Mouse (Mus musculus) right cerebral cortex, adult 18-20 months (tissue): ENCODE data around the gene Hist4h4.

Experiments used
- DNase-seq: peaks from one replicate; pipeline ENCODE4 v3.0.0; 2022; ENCODE audit warnings: mixed read lengths

Gene Hist4h4

GRCm38 (mm10) chr6:136803739-136804633, at the start of gene Hist4h4:
Gene Hist4h4 (minus strand): TSS chr6:136804415.
- peak; percentile 94 for DNase-seq

DNA sequence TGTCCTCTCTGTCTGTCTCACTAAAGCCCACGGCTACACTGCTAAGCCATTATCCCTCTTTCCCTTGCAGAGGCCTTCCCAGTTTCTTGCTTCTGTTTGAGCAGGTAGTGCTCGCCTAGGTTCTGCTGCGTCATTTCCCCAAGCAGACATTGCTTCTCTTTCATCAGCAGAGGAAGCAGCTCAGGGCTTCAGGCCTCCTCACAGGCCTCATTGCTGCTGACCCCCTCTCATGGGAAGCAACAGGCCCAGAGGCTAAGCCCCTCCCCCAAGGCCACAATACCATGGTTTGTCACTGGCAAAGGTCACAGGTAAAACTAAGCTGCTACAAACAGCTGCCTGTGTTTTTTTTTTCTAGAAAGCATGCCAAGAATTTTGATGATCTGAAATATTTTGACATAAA, 48.5 kb upstream of the Hist4h4 start:
- DNase-seq = no peak

DNA sequence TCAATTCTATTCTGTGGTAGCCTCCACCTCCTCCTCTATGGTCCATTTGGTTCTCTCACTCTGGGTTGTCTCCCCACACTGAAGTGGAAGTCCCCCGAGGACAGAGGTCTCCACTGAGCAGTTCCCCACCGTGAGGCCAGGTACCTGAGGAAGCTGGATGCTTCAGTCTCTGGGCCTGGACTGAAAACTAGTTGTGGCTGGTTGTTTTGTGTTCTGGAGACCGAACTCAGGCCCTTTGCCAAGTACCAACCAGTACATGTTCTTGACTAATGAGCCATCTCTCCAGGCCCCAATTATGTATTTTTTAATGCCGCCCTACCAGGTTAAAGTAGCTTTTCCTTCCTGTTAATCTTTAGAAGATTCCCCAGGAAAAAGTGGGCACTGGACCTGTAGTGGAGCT, 48.1 kb upstream of the Hist4h4 start:
- DNase-seq = no peak

DNA sequence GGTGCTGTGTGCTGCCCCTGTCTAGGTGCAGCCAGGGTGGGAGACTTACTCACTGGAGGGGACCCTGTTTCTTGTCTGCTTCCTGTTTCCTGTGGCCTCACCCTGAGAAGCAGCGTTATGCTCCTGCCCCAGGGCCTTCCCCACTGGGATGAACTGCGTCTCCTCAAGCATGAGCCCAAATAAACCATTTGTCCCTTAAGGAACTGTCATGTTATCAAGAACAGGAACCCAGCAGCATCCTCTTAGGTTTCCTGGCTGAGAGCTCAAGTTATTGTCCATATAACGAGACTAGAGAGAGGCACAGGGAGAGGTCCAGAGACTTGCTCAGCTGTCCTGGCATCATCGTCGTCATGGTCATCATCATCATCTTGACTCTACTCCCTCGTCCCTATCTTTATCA, 46.1 kb upstream of the Hist4h4 start:
- DNase-seq = no peak

DNA sequence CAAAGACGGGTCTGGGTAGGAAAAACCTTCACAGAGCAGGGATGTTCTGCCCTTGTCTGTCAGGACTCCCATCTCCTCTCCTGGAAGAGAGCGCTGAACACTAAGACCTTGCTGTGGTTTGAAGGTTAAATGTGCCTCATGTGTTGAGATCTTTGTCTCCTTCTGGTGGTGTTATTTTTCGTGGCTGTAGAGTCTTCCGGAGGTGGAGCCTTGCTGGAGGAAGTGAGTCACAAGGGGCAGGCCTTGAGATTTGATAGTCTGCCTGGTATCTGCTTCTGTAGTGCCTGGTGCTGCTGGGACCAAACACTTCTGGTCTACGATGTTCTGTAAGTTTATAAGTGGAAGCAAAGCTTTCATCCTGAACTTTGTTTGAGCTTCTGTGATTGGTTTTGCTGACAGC, 44.8 kb upstream of the Hist4h4 start:
- DNase-seq = no peak

DNA sequence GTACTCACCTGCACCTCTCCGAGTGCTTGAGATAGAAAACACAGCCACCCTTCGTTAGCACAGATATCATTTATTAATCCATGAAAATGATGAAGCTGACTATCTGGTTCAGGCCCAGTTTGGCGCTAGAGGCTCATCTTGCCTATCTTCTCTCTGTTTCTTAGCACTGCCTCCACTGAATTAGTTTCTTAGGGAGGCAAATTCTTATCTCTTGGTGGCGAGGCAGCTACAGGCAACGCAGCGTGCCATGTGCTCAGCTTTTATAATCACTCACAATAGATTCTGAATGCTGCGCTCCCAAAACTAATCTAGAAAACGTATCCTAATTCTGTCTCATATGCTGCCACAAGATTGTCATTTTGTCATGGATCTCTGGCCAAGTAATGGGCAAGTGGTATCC, 44.2 kb upstream of the Hist4h4 start:
- DNase-seq = no peak

DNA sequence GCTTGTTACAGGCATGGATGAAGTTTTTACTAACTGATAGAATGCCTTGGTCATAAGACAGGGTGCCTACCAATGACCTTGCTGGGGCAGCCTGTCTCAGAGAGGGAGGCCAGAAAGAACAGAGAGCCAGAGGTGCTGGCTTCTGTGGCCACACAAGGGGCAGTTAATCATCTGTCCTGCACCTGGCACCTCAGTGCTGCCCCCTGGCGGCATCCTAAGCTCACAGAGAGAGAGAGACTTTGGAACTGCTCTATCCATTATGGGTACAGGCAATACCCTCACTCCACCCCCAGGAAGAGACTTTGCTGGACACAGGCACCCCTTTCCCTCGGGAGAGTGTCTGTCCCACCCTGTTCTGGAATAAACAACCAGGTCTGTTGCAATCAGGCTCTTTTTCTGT, 43.6 kb upstream of the Hist4h4 start:
- DNase-seq = peak; percentile 55

DNA sequence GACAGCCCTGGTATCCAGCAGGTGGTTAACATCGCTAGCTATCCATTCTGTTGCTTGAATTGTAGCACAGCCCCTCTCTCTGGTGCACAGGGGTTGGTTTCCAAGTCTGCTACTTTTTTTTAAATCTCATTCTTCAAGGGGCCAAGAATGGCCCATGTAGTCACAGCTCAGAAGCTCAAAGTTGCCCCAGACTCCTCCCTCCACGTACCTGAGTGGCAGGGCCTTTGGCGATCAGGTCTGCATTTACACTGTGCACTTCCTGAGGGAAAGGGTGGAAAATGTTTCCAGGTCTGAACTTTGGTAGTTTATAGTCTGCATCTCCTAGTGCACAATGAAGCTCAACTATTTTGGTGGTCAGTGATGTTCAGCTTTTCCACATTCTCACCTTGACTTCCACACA, 43.1 kb upstream of the Hist4h4 start:
- DNase-seq = no peak

GRCm38 (mm10) chr6:136845706-136846480, 41.7 kb upstream of the Hist4h4 start:
- peak; percentile 23 for DNase-seq

DNA sequence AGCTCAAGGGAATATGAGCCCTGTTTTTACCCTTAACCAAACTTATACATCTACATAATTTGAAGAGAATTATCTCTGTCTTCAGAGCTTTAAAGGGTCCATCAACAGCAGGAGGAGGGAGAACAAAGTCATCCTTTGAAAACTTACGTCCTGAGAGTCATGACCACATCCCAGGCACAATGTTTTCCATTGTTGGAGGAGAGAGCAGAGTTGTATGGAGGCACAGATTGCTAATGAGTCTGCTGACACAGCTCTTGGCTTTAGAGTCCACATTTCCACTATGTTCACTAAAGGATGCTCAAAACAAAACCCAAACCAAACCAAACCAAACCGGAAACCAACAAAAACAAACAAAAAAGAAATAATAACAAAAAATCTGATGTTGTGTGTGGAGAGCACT, 40.7 kb upstream of the Hist4h4 start:
- no peak for DNase-seq

- DNase-seq = no peak
Measured at GRCm38 (mm10) chr6:136837323-136837722, 33.1 kb upstream of the Hist4h4 start.

GRCm38 (mm10) chr6:136835352-136835751, 31.1 kb upstream of the Hist4h4 start, which contains the start of gene Smco3:
Gene Smco3 (minus strand): TSS chr6:136835452.
- no peak for DNase-seq

DNA sequence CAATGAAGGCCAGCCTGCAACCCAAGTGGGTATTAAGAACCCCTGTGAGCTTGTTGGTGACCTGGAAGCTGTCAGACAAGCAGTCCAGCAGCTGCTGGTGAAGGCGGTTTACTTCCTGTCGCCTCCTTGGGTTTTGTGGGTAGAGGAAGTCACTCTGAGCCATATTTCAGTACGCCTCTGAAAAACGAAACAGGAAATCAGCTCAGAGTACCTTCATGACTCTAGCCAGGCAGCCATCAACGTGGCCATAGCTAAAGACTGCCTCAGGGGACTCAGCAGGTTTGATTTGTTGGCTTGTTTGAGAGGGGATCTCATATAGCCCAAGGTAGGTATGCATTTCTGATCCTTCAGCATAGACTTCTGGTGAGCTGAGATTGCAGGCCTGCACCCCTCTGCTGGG, 27.5 kb upstream of the Hist4h4 start:
- DNase-seq = no peak

DNA sequence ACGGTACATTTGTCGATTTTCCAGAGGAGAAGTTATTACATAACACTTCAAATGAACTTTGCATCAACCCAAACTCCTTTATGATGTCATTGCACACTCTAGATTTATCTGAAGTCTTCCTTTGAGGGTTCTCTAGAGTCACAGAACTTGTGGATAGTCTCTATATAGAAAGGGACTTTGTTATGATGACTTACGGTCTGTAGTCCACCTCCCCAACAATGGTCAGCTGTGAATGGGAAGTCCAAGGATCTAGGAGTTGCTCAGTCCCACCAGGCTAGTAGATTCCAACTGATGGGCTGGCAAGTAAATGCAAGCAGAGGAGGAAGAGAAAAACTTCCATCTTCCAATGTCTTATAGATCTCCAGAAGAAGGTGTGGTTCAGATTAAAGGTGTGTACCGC, 24.5 kb upstream of the Hist4h4 start:
- DNase-seq = no peak

DNA sequence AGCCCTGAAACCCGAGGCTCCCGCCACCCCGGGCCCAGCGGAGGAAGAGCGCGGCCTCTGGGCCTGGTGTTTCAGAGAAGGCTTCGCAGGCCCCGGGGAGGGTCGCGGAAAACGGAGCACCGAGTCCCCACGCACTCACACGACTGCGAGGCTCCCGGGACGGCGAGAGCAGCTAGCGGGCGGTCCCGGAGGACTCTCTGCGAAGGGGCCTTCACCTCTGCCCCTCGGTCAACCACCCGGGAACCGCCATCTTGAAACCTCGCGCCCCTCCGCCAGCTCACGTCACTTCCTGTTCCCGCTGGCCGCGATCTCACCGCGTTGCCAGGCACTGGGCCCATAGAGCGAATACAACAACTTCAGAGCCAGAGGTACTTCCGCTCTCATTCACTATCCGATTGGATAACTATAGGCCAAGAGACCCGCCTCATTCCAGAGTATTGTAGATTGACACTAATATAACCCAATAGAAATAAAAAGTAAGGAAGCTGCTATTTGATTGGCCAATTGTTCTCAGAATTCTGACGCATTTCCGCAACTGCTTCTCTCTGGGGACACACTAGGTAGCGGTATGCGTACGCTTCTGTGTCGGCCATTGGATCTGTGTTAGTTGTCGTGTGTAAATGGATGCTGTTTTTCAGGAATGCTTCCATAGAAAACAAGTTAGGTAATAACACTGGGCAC, 23.8 kb upstream of the Hist4h4 start, which contains the start of gene Wbp11:
TSS of gene Wbp11 (minus strand) at position 353 of the 681 bp plus-strand sequence.
- DNase-seq = peak; percentile 97

GRCm38 (mm10) chr6:136827516-136827880, 23.3 kb upstream of the Hist4h4 start, which contains the start of gene BC049715:
Gene BC049715 (plus strand): TSS chr6:136827626.
- DNase-seq = no peak

- no peak for DNase-seq
Measured at GRCm38 (mm10) chr6:136827116-136827515, 22.9 kb upstream of the Hist4h4 start.

- no peak for DNase-seq
Measured at GRCm38 (mm10) chr6:136824987-136825386, 20.8 kb upstream of the Hist4h4 start.

- DNase-seq = no peak
Measured at GRCm38 (mm10) chr6:136821086-136821485, 16.9 kb upstream of the Hist4h4 start.

- DNase-seq = no peak
Measured at GRCm38 (mm10) chr6:136820381-136820780, 16.2 kb upstream of the Hist4h4 start.

GRCm38 (mm10) chr6:136817549-136817948, 13.3 kb upstream of the Hist4h4 start:
- peak; percentile 92 for DNase-seq

DNA sequence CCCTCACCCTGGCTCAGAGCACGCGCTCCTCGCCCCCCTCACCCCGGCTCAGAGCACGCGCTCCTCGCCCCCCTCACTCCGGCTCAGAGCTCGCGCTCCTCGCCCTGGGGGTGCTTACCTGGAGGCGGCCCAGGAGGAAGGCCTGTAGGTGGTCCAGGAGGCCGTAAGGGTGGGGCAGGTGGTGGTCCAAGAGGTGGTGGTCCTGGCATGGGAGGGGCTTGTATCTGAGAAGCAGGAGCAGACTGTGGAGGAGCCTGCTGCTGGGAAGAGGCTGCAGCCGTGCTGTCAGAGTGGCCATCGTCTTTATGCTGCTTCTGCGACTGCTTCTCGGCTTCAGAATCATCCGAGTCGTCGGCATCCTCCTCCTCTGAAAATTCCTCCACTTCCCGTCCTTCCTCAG, 12.6 kb upstream of the Hist4h4 start:
- no peak for DNase-seq

- no peak for DNase-seq
Measured at GRCm38 (mm10) chr6:136815381-136815780, 11.2 kb upstream of the Hist4h4 start.
